Mouse (Mus musculus) liver, postnatal 0 days (tissue): Measurements from ENCODE around the gene Wipf2. TPM values are rescaled to one million over a fixed set of nuclear protein-coding genes. Genes with fewer than 3 reads are reported as not detected.

ENCODE experiments used
- ATAC-seq: fragments of 200-750 bp; cut with Nextera tagmentation; 2 replicates; pipeline ENCODE4 v1.8.0; 2017; ENCODE audit warnings: mild to moderate bottlenecking, moderate library complexity
- DNase-seq: peaks from one replicate; pipeline ENCODE4 v3.0.0-alpha.2; 2016
- H3K27ac ChIP-seq: fragments of 300-500 bp; sonication (generic); 2 replicates; pipeline ENCODE4 v1.5.1; 2014; ENCODE audit warnings: antibody characterized with exemption, moderate library complexity, mild to moderate bottlenecking, low read depth
- H3K27me3 ChIP-seq: fragments of 300-500 bp; sonication (generic); 2 replicates; pipeline ENCODE4 v1.6.1; 2014; ENCODE audit warnings: low read length, control low read depth, mixed read lengths; ENCODE audit not compliant: insufficient read depth
- H3K36me3 ChIP-seq: fragments of 300-500 bp; sonication (generic); replicated peaks from 2 replicates; pipeline ENCODE4 v1.6.1; 2014; ENCODE audit warnings: mild to moderate bottlenecking, control low read depth, low read length, moderate library complexity, mixed read lengths; ENCODE audit not compliant: insufficient read depth
- H3K4me1 ChIP-seq: fragments of 300-500 bp; sonication (generic); 2 replicates; pipeline ENCODE4 v1.6.1; 2014; ENCODE audit warnings: antibody characterized with exemption, mild to moderate bottlenecking, control low read depth; ENCODE audit not compliant: insufficient read depth
- H3K4me2 ChIP-seq: fragments of 300-500 bp; sonication (generic); 2 replicates; pipeline ENCODE4 v1.6.1; 2014; ENCODE audit warnings: low read depth, mild to moderate bottlenecking, low read length, moderate library complexity, mixed read lengths
- H3K4me3 ChIP-seq: fragments of 300-500 bp; sonication (generic); 2 replicates; pipeline ENCODE4 v1.5.1; 2014; ENCODE audit warnings: low read depth, low read length
- H3K9ac ChIP-seq: fragments of 300-500 bp; sonication (generic); replicated peaks from 2 replicates; pipeline ENCODE4 v1.6.1; 2014; ENCODE audit warnings: mild to moderate bottlenecking, moderate library complexity
- H3K9me3 ChIP-seq: fragments of 300-500 bp; sonication (generic); 2 replicates; pipeline ENCODE4 v1.6.1; 2016; ENCODE audit warnings: mild to moderate bottlenecking, control low read depth, low read length, mixed read lengths
- CTCF ChIP-seq: sonication (generic); IDR thresholded peaks from 2 replicates; pipeline ENCODE4 v1.5.1; 2016; ENCODE audit warnings: antibody characterized with exemption, low read depth
- EP300 ChIP-seq: IDR thresholded peaks from 2 replicates; pipeline ENCODE4 v1.6.1; 2016; ENCODE audit warnings: antibody characterized with exemption, low read depth, mild to moderate bottlenecking
- WGBS: fragments of 180-500 bp; shearing (Covaris S2); extraction: QIAGEN DNeasy Blood & Tissue Kit; methylation state at CpG from one replicate; pipeline ENCODE4 v1.1.7; 2014; ENCODE audit not compliant: insufficient replicate concordance; 5-methylcytosine and 5-hydroxymethylcytosine counted together
- polyA plus RNA-seq: library from polyadenylated mRNA; unstranded; fragments of >200 nt; fragmentation: Nextera tagmentation; extraction: Ambion mirVana; gene quantifications from 2 replicates; pipeline ENCODE4 v1.2.1, GENCODE M21; 2015

Gene Wipf2
- polyA plus RNA-seq, 1 experiment from 2014 or later: 1.2 TPM

DNA sequence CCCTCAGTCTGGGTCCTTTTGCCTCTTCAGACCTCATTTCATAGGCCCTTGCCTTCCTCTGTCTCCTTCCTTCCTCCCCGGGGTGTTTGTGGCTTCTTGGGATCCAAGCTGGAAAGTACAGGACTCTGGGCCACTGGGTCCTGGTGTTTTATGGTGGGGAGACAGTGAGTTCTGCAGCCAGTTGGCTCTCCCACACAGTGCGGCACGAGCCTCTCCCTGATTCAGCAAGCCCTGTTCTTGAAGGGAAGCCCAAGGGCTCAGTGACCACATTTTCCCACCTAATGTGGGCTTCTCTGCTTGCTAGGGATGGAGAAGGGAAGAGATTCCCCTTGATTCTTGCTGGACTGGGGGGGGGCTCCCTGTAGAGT lies 79.1 kb downstream of the Wipf2 start:
- DNase-seq: no peak
- Histone ChIP-seq H3K36me3 (no peaks in the 10 kb centered on the region), H3K4me3 (peak overlapping the region; percentile 35), H3K9me3 (no peaks in the 10 kb centered on the region), H3K4me2 (peak overlapping the region; percentile 83), H3K27ac (peak overlapping the region; percentile 77), H3K9ac (peak overlapping the region; percentile 36; the same call in 1 of the 2 replicates), H3K4me1 (peaks cover 84% of the 10 kb centered on the region), H3K27me3 (peaks cover 3% of the 10 kb centered on the region; the same call in 1 of the 2 replicates)
- 31% methylated on average over 3 of the region's 3 CpGs for WGBS
- no peak for ATAC-seq
- no peak for TF ChIP-seq EP300
- no peak for TF ChIP-seq CTCF

DNA sequence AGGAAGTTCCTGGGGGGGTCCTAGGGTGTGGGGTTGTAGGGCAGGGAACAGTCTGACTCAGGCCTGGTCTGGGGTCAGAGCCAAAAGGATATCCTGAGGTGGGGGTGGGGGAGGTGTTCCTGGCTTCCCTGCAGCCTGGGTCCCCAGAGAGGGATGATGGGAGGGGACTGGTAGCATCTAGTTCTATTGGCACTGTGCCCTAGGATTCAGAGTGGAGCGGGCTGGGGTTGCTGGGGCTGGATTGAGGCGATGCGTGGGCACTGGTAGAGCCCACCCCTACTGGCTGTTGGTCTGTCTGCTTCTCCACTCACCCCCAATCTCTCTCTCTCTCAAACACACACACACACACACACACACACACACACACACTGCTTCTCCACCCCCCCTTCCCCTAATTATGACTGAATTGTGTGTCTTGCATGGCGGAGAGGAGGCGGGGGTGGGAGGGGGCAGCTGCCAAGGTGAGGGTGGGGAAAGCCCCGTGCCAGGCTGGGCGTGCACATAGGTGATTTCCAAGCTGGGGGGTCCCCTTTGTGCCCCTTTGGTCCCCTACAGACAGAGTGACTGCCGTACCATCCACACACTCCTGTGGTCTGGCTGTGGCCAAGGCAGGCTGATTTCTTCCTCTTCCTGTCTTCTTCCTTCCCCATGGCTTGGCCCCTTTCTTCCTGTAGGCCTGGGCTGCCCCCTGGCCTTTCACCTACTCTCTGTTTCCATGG lies 79.6 kb downstream of the Wipf2 start:
- Histone ChIP-seq H3K4me1 (peaks cover 88% of the 10 kb centered on the region), H3K27ac (peak overlapping the region; percentile 77), H3K9ac (peak overlapping the region; percentile 44), H3K36me3 (no peaks in the 10 kb centered on the region), H3K9me3 (no peaks in the 10 kb centered on the region), H3K27me3 (peaks cover 3% of the 10 kb centered on the region; the same call in 1 of the 2 replicates), H3K4me3 (peak overlapping the region; percentile 35; the same call in 1 of the 2 replicates), H3K4me2 (peak overlapping the region; percentile 83)
- no peak for TF ChIP-seq EP300
- TF ChIP-seq CTCF: no peak
- WGBS: 64% methylated on average over 5 of the region's 8 CpGs
- peak; percentile 3; the same call in 1 of the 2 replicates for ATAC-seq
- DNase-seq: no peak

DNA sequence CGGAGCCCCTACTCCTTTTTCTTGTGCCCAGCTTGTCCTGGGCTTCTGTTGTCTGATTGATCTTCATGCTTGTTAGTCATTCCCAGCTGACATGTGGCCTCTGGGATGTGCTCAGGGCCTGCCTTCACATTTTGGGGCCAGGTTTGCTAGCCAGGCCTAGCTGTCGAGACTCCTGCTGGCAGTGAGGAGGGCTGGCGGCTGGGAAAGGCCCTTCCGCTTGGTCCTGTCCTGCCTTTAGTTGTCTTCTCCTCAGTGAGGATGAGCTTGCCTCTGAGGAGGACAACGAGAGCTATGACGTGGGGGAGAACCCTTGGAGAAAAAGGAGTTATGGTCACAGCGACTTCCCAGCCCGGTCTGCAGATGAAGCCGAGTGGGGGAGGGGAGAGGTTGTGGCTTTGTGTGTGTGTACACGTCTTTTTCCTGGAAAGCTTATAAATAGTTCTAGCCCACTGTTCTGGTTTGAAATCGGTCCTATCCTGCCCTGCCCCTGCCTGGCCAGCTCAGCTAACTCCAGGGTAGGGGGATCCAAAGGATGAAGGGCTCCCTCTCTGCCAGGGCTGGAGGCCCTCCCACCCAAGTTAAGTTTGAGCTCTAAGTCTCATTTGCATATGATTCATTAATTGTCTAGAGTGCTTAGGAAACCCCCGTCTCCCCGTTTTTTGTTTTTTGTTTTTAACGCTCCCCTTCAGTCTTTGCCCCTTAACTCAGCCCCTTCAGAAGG lies 80.5 kb downstream of the Wipf2 start:
- peaks cover 88% of the 10 kb centered on the region for H3K4me1 ChIP-seq
- no peak for ATAC-seq
- H3K27ac ChIP-seq: peak overlapping the region; percentile 77
- TF ChIP-seq EP300: no peak
- no peak for TF ChIP-seq CTCF
- no peak overlapping the region for H3K4me3 ChIP-seq
- no peak for DNase-seq
- no peaks in the 10 kb centered on the region for H3K36me3 ChIP-seq
- H3K4me2 ChIP-seq: peak overlapping the region; percentile 83
- no peaks in the 10 kb centered on the region for H3K9me3 ChIP-seq
- peaks cover 1% of the 10 kb centered on the region; the same call in 1 of the 2 replicates for H3K27me3 ChIP-seq
- WGBS: 25% methylated on average over 14 of the region's 14 CpGs
- peak overlapping the region; percentile 44 for H3K9ac ChIP-seq

DNA sequence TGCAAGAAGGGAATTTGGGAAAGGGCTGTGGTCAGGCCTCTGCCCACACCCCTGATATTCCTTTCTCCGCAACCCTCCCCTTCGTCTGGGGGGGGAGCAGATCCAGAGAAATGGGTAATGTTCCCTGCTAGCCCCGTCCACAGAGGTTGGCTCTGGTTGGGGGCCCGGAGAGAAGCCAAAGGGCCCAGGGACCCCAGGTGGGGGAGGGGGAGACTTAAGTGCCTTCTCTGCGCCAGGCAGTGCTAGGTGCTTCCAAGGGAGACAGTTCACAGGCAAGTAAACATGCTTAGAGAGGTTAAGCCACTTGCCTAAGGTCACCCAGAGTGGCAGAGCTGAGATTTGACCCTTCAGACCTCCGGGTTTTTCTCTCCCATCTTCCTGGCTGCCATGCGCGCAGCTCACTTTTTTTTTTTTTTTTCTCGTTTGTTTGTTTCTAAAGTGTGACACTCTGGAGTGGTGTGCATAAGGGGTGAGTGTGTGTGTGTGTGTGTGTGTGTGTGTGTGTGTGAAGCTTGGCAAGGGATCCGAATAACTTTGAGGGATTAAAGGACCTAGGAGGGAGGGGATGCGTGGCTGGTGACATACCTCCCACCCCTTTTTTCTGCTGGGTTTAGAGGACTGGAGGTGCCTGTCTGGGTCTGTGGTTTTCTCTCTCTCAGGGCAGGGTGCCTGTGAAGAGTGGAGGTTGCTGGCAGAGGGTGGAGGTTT lies 81.6 kb downstream of the Wipf2 start:
- Histone ChIP-seq H3K9ac (0 out of 2 replicates have a peak overlapping the region, but pooled peaks have one; percentile 18), H3K36me3 (no peaks in the 10 kb centered on the region), H3K27ac (peak overlapping the region; percentile 77), H3K4me2 (peak overlapping the region; percentile 83), H3K4me3 (no peak overlapping the region), H3K9me3 (no peaks in the 10 kb centered on the region), H3K4me1 (peaks cover 88% of the 10 kb centered on the region), H3K27me3 (no peaks in the 10 kb centered on the region)
- 44% methylated on average over 11 of the region's 11 CpGs for WGBS
- DNase-seq: no peak
- ATAC-seq: no peak
- no peak for TF ChIP-seq EP300
- no peak for TF ChIP-seq CTCF

DNA sequence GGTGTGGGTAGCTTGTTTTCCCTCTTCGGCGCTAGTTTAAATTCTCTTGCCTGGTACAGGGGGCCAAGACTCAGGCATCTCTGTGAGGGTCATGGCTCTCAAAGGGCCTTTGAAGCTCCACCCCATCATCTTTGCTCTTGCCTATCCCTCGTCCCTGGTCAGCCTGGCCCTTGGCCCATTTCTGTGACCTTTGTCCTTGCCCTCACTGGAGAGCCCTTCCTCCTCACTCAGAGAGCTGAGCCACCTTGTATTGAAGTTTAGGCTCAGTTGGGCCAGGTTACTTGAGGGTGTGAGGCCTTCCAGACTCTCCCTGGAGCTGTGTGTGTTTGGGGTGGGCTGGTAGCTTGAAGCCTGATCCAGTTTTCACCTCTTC lies 82.2 kb downstream of the Wipf2 start:
- ATAC-seq (peak; percentile 46), DNase-seq (peak; percentile 81)
- H3K27me3 ChIP-seq: no peaks in the 10 kb centered on the region
- H3K9me3 ChIP-seq: no peaks in the 10 kb centered on the region
- WGBS: 46% methylated on average over 3 of the region's 3 CpGs
- peaks cover 88% of the 10 kb centered on the region for H3K4me1 ChIP-seq
- peak overlapping the region; percentile 83 for H3K4me2 ChIP-seq
- H3K9ac ChIP-seq: no peak overlapping the region
- no peak overlapping the region for H3K4me3 ChIP-seq
- H3K27ac ChIP-seq: peak overlapping the region; percentile 77
- TF ChIP-seq EP300 (no peak), CTCF (no peak)
- H3K36me3 ChIP-seq: no peaks in the 10 kb centered on the region
